Mouse (Mus musculus) adrenal gland, postnatal 36 days (tissue): ENCODE measurements around the gene Noc2l. TPM values are rescaled to one million over a fixed set of nuclear protein-coding genes. Genes with fewer than 3 reads are reported as not detected.

Source experiments
- DNase-seq, 2 experiments: peaks; one replicate each; pipeline ENCODE4 v3.0.0; 2021; ENCODE audit warnings: mixed read lengths in 1 of 2
- total RNA-seq, 2 experiments: library from RNA; stranded (reverse); gene quantifications; 2 replicates each; pipeline ENCODE4 v1.2.3; 2021

The Noc2l gene
- total RNA-seq, 2 experiments from 2014 or later, result 41.3 to 45.7 TPM

DNA sequence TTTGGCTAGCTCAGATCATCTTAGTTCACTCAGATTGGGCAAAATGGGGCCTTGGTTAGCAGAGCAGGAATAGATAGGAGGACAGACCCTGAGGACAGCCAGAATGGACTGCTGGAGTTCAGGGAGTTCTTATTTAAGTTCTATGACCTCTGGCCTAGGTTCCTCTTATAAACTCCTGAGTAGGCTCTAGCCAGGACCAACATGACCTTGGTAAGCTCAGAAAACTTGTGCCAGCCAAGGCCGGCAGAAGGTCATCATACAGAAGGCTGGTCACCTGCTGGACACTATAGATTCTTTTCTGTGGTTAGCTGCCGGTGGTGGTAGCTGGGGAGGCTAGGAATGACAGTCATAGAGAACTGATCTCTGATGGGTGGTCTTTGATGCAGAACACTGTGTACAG, 19.6 kb upstream of the Noc2l start:
- DNase-seq, result peak in 1 of 2 experiments; percentile 25

DNA sequence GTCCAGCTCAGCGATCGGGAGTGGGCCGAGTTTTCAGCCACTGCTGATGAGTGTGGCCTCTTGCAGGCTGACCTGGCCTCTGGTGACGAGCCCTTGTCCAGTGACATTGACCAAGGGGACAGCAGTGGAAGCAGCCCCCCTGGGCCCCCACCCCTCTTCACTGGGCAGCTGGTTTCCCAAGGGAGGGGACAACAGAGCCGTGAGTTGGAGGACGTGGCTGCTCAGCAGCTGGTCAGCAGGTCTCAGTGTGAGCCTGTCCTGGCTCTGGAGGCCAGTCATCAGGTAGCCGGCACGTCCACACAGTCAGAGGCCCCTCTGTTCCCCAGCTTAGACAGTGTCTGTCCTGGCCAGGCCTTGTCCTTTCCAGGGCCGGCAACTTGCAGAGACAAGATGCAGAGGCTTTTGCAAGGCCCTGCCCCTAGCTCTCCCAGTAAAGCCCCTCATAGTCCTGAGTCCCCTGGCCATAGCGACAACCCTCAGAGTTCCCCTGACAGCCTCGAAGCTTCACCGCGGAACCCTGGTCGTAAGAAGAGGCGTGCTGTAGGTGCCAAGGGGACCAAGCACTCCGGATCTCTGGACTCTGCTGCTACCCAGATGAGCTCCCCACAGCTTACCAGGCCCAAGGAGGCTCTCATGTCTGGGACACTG, 18.7 kb upstream of the Noc2l start:
- no peak for DNase-seq

DNA sequence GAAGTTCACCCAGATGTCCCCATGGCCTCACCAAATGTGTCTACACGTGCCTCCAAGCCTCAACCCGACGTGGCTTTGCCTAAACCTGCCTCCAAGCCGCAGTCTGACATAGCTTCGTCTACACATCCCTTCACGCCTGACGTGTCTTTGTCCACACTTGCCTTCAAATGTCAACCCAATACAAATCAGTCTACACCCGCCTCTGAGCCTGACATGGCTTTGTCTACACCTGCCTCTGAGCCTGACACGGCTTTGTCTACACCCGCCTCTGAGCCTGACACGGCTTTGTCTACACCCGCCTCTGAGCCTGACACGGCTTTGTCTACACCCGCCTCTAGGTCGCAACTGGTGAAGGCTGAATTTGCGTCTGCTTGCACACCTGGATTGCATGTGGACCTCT, 18.0 kb upstream of the Noc2l start:
- DNase-seq, result no peak

DNA sequence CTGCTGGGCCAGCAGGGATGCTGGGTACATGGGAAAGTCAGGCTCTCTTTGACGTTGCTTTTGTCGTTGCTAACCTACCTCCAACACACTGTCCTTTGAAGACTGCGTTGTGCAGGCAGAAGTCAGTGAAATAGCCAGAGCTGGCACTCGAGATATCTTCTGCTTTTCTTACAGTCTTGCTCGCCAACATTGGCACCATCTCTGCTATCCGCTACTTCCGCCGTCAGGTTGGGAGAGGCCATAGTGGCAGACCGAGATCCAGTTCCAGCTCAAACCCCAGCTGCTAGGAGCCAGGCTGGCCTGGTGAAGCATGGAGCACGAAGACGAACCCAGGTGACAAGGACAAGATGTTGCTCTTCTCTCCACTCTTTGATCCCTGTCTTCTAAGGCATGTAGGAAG, 15.9 kb upstream of the Noc2l start:
- DNase-seq, result no peak

DNA sequence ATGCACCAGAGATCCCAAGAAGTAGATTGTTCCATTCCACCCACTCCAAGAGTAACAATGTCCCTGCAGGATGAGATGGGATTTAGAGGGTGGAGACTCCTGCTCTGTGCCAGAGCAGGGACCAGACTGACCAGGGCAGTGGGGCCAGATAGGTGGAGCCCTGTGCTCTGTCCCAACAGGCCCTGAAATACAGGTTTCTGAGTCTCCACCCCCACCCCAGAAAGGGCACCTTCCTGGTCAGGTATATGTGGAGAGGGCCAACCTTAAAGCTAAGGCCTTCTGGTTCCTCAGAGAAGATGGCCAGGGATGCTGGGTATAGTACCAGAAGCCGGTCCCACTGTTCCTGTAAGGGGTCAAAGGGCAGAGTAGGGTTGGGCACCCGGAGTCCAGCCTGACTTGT, 11.5 kb upstream of the Noc2l start:
- no peak for DNase-seq

DNA sequence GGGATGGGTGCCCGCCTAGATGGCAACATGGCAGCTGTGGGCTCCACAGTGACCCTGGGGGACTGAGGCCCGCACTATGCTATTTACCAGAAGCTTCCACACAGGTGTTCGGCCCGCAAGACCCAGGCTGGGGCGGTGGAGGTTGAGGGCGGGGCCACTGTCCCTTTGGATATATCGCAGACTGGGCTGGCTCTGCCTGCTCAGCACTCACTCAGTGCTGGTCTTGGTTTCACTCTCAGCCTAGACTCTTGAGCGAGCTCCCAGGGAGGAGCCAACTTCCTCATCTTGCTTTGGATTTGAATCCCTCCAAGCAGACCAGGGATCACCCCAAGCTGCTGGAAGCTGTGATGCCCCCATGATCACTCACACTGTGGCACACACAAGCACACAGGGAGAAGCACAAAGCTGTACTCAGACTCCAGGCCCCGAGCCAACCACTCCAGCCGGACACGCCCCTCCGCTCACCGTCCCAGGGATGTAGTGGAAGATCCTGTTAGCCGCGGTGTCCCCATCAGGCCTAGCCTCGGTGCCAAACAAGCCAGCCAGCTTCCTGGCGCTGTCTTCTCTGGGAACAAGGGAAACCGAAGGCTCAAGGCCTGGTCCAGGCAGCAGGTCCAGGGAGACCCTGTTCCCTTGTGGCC, 7.9 kb upstream of the Noc2l start:
- peak in 1 of 2 experiments; percentile 49 for DNase-seq

DNA sequence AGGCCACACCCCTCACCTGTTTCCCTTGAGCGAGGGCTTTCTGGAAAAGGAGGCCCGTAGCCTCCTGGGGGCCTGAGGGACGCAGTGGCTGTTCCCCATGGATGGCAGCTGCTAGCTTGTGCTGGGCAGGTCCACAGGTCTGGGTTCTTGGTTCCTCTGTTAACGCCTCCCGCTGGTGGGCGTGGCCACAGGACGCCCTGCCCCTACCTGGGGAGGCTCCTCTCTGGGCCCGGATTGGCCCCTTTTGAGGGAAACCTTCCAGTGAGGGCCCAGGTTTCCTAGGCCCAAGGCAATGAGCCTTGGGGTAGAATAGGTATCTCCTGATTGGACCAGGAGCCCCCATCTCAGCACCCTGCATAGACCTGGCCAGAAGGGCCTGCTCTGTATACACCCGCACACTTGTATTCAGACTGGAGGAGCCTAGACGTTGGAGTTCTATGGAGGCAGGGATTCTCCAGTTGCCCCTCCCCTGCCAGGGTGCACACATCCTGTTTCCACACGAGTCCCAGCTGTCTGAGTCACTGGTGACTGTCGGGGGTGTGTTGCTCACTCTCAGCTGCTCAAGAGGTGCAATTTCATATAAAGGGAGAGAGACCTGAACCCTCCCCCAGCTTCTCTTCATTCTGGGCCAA, 7.3 kb upstream of the Noc2l start:
- peak; percentile 52 to 69 for DNase-seq

DNA sequence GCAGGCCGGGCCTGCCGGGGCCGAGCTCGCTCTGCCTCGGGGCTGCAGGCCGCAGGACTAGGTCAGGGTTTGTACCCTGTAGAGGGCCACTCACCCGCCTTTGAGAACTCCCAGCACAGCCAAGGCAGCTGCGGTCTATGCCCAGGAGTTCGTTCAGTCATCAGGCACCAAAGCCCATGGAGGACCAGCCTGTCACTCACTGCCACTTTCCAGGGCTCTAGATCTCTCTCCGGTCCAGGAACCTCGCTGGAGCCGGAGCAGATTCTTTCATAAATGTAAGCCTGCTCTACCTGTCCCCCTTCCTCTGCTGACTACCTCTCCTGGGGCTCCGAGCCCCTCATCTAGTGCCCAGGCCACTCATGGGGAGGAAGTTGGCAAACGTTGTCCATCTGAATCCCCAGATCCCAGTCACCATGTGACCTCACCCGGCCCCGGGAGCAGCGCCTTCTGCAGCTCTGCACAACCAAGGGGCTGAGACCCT, 1.7 kb upstream of the Noc2l start:
- peak in 1 of 2 experiments; percentile 59 for DNase-seq

DNA sequence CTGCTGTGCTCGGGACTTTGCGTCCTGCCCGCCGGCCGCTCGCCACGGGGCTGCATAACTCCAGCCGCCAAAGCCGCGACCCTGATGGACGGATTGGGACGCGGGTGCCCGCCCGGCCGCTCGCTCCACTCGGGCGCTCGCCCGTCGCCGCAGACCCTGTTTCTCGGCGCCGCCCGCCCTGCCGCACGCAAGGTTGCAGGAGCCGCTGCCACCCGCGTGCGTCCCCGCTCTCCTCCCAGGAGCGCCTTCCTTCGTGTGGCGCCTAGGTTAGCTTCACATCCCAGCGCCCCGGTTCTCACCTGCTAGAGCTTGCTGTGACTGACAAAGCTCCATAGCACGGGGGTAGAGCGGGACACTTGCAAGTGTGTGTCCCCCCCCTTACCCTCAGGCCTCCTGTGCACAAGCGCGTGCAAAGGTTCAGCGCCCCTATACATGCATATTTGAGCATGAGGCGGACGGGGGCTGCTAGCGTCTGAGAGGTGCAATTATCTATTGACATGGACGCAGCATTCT, 1.1 kb upstream of the Noc2l start, which contains the start of gene Plekhn1:
TSS of gene Plekhn1 (minus strand) at position 157 of the 513 bp plus-strand sequence.
- peak; percentile 85 to 91 for DNase-seq

DNA sequence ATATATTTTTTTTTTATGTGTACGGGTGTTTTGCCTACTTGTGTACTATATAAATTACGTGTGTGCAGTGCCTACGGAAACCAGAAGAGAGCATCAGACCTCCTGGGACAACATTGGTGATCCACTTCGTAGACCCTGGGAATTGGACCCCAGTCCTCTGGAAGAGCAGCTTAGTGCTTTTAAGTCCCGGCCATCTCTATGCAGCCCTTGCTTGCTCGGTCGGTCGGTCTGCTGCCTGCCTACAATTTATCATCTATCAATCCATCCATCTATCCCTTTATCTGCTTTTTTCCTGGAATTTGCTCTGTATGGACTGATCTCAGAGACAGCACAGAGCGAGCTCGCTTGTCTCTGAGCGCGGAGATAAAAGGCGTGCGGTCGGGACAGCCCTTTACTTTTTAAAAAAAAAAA, 445 bp upstream of the Noc2l start:
- DNase-seq, result no peak

DNA sequence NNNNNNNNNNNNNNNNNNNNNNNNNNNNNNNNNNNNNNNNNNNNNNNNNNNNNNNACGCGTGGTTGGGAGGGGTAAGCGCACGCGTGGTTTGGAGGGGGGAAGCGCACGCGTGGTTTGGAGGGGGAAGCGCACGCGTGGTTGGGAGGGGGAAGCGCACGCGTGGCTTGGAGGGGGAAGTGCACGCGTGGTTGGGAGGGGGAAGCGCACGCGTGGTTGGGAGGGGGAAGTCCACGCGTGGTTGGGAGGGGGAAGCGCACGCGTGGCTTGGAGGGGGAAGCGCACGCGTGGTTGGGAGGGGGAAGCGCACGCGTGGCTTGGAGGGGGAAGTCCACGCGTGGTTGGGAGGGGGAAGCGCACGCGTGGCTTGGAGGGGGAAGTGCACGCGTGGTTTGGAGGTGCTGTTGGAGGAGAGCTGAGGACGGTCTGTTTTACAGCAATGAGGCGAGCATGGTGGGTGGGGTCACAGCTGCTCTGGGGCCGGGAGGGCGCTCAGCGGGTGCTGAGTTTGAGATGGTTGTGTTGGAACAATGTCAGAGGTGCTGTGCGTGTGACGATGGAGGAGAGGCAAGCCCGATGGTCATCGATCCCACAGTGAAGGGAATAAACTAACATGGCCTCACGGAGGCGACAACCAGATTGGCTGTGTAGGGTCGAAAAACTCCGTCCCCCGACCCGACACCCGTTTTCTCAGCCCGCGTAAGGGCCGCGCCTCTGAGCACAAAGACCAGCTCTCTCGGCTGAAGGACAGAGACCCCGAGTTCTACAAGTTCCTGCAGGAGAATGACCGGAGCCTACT, 1.0 kb downstream of the Noc2l start:
- DNase-seq, result no peak

DNA sequence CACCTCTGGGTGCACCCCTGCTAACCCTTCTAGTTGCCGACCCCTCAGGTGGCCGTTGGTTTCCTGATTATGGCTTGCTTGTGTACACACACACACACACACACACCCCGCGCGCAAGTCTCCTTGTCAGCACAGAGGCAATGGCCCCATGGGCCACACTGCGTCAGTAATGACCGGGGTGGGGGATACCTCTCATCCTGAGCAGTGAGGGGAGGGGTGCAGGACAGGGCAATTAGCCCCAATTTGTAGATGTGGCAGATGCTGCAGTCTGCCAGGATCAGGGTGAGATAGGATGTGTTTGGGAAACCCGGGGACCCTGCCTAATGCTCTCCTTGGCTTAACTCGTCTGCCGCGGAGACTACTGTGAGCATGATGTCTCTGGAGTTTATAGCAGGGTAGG, 13.8 kb downstream of the Noc2l start:
- DNase-seq, result no peak

DNA sequence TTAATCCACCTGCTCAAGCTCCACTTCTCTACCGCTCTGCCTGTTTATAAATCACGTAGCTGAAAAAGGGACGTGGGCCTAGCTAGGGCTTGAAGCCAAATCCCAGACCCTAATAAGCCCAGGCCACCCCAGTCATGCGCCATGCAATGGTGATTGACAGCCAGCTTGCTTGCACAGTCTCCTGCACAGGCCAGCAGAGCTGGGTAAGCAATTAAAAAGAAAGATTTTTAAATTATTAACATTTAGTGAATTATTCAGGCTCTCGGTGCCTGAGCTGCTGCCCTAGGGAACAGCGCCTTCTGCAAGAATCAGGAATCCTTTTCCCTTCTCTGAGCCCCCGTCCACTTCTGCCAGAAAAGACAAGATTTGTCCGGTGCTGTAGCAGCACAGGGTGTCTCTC, 15.3 kb downstream of the Noc2l start:
- no peak for DNase-seq

DNA sequence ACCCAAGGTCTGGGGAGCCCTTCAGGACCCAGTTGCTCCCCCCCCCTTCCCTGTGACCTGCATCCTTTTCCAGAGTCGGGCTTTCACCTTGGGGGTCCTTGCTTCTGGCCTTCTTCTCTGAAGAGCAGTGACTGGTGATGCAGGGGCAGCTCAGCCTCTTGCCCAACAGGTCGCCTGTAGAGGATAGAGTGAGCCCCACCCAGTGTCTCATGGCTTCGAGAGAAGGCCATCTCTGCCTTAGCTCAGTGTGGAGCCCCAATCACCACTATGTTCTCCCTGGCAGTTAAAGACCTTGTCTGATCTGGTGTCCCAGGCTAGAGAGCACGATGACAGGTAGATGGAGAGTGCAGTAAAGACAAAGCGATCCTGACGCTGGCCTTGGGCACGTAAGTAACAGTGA, 16.3 kb downstream of the Noc2l start:
- no peak for DNase-seq

DNA sequence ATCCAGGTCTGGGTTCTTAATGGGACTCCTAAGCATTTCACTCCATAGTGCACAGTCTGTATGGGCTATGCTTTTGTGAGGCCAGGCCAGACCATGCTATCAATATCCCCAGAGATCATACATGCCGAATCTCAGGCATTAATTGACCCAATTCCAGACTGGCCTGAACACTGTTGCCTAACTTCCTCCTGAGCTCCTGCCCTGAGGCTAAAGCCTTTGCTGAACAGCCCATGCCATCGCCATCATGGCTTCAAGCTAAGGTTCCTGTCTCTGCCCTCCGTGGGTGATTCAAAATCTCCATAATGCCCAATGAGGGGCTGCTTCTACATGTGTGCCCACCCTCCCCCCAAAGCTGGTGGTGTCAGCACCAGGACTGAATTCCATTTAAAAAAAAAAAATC, 16.8 kb downstream of the Noc2l start:
- DNase-seq, result no peak

DNA sequence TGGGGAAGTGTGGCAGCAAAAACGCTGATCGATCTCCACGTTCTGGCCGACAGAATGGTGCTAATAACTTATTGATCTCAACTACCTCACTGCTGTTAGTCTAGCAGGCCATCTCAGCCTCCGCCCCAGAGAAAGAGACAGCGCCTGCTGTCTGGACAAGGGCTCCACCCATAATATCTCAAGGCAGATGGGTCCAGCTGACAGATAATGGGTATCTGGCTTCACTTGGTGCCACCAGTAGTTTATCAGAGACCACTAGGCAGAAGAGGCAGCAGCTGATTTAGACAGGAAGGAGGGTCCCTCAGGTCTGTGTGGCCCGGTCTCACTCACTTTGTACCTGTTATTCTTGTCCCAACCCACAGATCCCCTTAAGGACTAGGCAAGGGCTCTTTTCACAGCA, 17.2 kb downstream of the Noc2l start:
- DNase-seq, result no peak

DNA sequence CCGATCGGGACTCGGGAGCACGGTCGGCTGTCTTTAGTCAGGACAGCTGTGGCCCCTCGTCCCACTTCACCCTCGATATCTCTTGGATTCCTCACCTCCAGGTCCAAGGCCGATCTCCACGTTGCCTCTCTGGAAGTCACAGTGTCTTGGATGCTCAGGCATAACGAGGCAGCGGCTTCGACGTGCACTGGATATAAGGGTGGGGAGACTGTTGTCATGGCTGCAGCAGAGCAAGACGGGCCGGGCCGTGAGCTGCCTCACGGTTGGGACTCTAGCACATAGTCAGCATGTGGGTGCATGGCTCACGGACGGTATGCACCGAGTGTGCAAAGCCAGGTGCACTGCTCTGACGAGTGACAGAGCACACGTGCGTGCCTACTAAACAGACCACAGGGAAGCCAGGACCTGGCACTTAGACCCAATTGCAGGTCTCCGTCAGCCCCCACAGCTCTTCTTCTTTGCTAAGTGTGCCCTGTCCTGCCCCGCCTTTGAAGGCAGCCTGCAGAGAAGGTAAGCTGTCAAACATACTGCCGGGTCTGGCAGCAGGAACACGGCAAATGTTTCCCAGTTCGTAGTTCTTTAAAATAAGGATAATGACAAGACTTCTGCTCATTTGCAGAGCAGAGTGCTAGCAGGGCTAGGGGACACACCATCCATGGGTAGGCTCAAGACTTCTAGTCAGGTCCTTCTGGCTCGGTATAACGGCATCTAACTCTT, 18.7 kb downstream of the Noc2l start:
- no peak for DNase-seq

DNA sequence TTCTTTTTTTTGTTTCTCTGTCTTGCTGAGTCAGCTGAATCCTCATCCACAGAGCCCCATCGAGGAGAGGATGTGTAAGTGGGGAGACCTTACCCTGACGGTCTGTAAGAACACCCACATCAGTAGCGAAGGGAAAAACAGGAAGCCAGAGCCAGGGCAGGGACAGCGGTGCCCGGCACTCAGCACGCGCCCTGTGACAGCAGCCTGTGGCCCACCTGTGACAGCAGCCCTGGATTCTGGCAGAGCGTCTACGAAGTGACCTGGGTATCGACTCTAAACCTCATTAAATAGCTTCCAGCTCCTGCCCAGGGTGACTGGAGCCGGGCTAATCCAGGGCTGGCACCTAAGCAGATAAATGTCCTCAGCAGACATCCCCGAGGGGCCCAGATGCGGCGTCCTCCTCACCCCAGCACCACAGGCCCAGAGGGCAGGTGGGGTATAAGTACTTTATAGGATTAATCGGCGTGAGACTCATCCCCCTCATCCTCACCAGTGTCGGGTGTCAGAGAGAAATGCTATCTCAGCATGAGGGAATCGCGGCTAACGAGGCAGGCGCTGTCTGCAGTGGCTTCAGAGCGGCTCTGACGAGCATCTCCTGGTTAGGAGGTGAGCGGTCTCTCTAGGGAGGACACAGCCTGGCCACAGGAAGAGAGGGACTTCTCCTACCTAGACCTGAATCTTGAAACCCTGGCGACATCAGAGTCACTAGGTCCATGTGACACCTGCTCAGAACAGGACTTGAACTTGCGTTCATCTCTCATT, 19.4 kb downstream of the Noc2l start, which contains the start of gene Samd11:
TSS of gene Samd11 (minus strand) at position 580 of the 762 bp plus-strand sequence.
- DNase-seq, result no peak
